Mouse (Mus musculus): Measurements from ENCODE around the gene Dmrtc2. TPM values are rescaled to one million over a fixed set of nuclear protein-coding genes. Genes with fewer than 3 reads are reported as not detected.
"Not testable (repeated sequence)": the region's sequence is repeated elsewhere in the genome, so short reads cannot be mapped to it uniquely, and the experiment has no call there.

Dmrtc2 gene
- total RNA-seq, 1 experiment from 2014 or later: not detected

GRCm38 (mm10) chr7:24895749-24896148 is 25.9 kb downstream of the Dmrtc2 start:
- not testable (repeated sequence) for ATAC-seq (replicated peaks; ENCODE audit: insufficient number of reproducible peaks, low FRiP score, low TSS enrichment, poor library complexity, severe bottlenecking)

GRCm38 (mm10) chr7:24896269-24896668 is 26.4 kb downstream of the Dmrtc2 start:
- no peak for ATAC-seq (replicated peaks; ENCODE audit: insufficient number of reproducible peaks, low FRiP score, low TSS enrichment, poor library complexity, severe bottlenecking)

- peak; percentile 18; the same call in 1 of the 2 replicates for ATAC-seq (replicated peaks; ENCODE audit: insufficient number of reproducible peaks, low FRiP score, low TSS enrichment, poor library complexity, severe bottlenecking)
Measured at GRCm38 (mm10) chr7:24897224-24897623, 27.4 kb downstream of the Dmrtc2 start, which contains the start of gene Cd79a. Gene Cd79a (plus strand): TSS chr7:24897381.

GRCm38 (mm10) chr7:24897959-24898358 is 28.1 kb downstream of the Dmrtc2 start:
- ATAC-seq (replicated peaks; ENCODE audit: insufficient number of reproducible peaks, low FRiP score, low TSS enrichment, poor library complexity, severe bottlenecking): no peak

GRCm38 (mm10) chr7:24901114-24901513 is 31.3 kb downstream of the Dmrtc2 start:
- ATAC-seq (replicated peaks; ENCODE audit: insufficient number of reproducible peaks, low FRiP score, low TSS enrichment, poor library complexity, severe bottlenecking): peak; percentile 18

- ATAC-seq (replicated peaks; ENCODE audit: insufficient number of reproducible peaks, low FRiP score, low TSS enrichment, poor library complexity, severe bottlenecking): peak; percentile 27
Measured at GRCm38 (mm10) chr7:24901842-24902241, 32.0 kb downstream of the Dmrtc2 start.

- peak; percentile 3; the same call in 1 of the 2 replicates for ATAC-seq (replicated peaks; ENCODE audit: insufficient number of reproducible peaks, low FRiP score, low TSS enrichment, poor library complexity, severe bottlenecking)
Measured at GRCm38 (mm10) chr7:24902264-24902629, 32.4 kb downstream of the Dmrtc2 start.

- ATAC-seq (replicated peaks; ENCODE audit: insufficient number of reproducible peaks, low FRiP score, low TSS enrichment, poor library complexity, severe bottlenecking): peak; percentile 4; the same call in 1 of the 2 replicates
Measured at GRCm38 (mm10) chr7:24902630-24903443, 33.0 kb downstream of the Dmrtc2 start, which contains the start of gene Arhgef1. Gene Arhgef1 (plus strand): TSS chr7:24902912.

- ATAC-seq (replicated peaks; ENCODE audit: insufficient number of reproducible peaks, low FRiP score, low TSS enrichment, poor library complexity, severe bottlenecking): no peak
Measured at GRCm38 (mm10) chr7:24903444-24903825, 33.6 kb downstream of the Dmrtc2 start.

- peak; percentile 74 for ATAC-seq (replicated peaks; ENCODE audit: insufficient number of reproducible peaks, low FRiP score, low TSS enrichment, poor library complexity, severe bottlenecking)
Measured at GRCm38 (mm10) chr7:24904070-24904483, 34.2 kb downstream of the Dmrtc2 start.

- ATAC-seq (replicated peaks; ENCODE audit: insufficient number of reproducible peaks, low FRiP score, low TSS enrichment, poor library complexity, severe bottlenecking): no peak
Measured at GRCm38 (mm10) chr7:24904936-24905335, 35.1 kb downstream of the Dmrtc2 start.

GRCm38 (mm10) chr7:24906551-24906950 is 36.7 kb downstream of the Dmrtc2 start:
- no peak for ATAC-seq (replicated peaks; ENCODE audit: insufficient number of reproducible peaks, low FRiP score, low TSS enrichment, poor library complexity, severe bottlenecking)

GRCm38 (mm10) chr7:24907211-24907748 is 37.4 kb downstream of the Dmrtc2 start:
- no peak for ATAC-seq (replicated peaks; ENCODE audit: insufficient number of reproducible peaks, low FRiP score, low TSS enrichment, poor library complexity, severe bottlenecking)

- ATAC-seq (replicated peaks; ENCODE audit: insufficient number of reproducible peaks, low FRiP score, low TSS enrichment, poor library complexity, severe bottlenecking): no peak
Measured at GRCm38 (mm10) chr7:24912480-24912879, 42.6 kb downstream of the Dmrtc2 start.

GRCm38 (mm10) chr7:24918763-24919323 is 49.0 kb downstream of the Dmrtc2 start:
- no peak for ATAC-seq (replicated peaks; ENCODE audit: insufficient number of reproducible peaks, low FRiP score, low TSS enrichment, poor library complexity, severe bottlenecking)

- no peak for ATAC-seq (replicated peaks; ENCODE audit: insufficient number of reproducible peaks, low FRiP score, low TSS enrichment, poor library complexity, severe bottlenecking)
Measured at GRCm38 (mm10) chr7:24919728-24920127, 49.9 kb downstream of the Dmrtc2 start.

All from monocyte, adult 5-6 weeks (primary cell).